Mouse (Mus musculus) cerebellum, adult 9-10 months (tissue): ENCODE data around the gene Txndc11.

ENCODE experiments used
- DNase-seq: peaks from one replicate; pipeline ENCODE4 v3.0.0; 2022

The Txndc11 gene

GRCm38 (mm10) chr16:11104905-11105304 is 29.5 kb downstream of the Txndc11 start:
- DNase-seq, result no peak

GRCm38 (mm10) chr16:11097301-11097700 is 37.1 kb downstream of the Txndc11 start:
- DNase-seq, result no peak

GRCm38 (mm10) chr16:11093717-11094386 is 40.6 kb downstream of the Txndc11 start:
- DNase-seq, result no peak

GRCm38 (mm10) chr16:11092523-11092922 is 41.9 kb downstream of the Txndc11 start:
- no peak for DNase-seq

GRCm38 (mm10) chr16:11092061-11092460 is 42.4 kb downstream of the Txndc11 start:
- DNase-seq, result no peak

GRCm38 (mm10) chr16:11090836-11091570 is 43.4 kb downstream of the Txndc11 start:
- no peak for DNase-seq

- DNase-seq, result peak; percentile 50
Measured at GRCm38 (mm10) chr16:11086856-11087588, 47.4 kb downstream of the Txndc11 start.

GRCm38 (mm10) chr16:11086299-11086698 is 48.2 kb downstream of the Txndc11 start:
- no peak for DNase-seq

- DNase-seq, result no peak
Measured at GRCm38 (mm10) chr16:11084181-11084580, 50.3 kb downstream of the Txndc11 start.

- no peak for DNase-seq
Measured at GRCm38 (mm10) chr16:11078216-11078869, 56.1 kb downstream of the Txndc11 start.

- DNase-seq, result no peak
Measured at GRCm38 (mm10) chr16:11077601-11078201, 56.7 kb downstream of the Txndc11 start.

- DNase-seq, result peak; percentile 58
Measured at GRCm38 (mm10) chr16:11073060-11073459, 61.4 kb downstream of the Txndc11 start.

- no peak for DNase-seq
Measured at GRCm38 (mm10) chr16:11072454-11072853, 62.0 kb downstream of the Txndc11 start.

GRCm38 (mm10) chr16:11071887-11072286 is 62.6 kb downstream of the Txndc11 start:
- DNase-seq, result no peak

GRCm38 (mm10) chr16:11071176-11071575 is 63.3 kb downstream of the Txndc11 start:
- peak; percentile 94 for DNase-seq

GRCm38 (mm10) chr16:11069710-11070420 is 64.6 kb downstream of the Txndc11 start:
- DNase-seq, result peak; percentile 32

- no peak for DNase-seq
Measured at GRCm38 (mm10) chr16:11069271-11069670, 65.2 kb downstream of the Txndc11 start.

- DNase-seq, result no peak
Measured at GRCm38 (mm10) chr16:11068666-11069065, 65.8 kb downstream of the Txndc11 start.

GRCm38 (mm10) chr16:11066833-11067191 is 67.6 kb downstream of the Txndc11 start:
- DNase-seq, result peak; percentile 77

- peak; percentile 97 for DNase-seq
Measured at GRCm38 (mm10) chr16:11066029-11066832, 68.2 kb downstream of the Txndc11 start, which contains the start of gene Litaf. Gene Litaf, minus strand, starts transcription at chr16:11066157.

GRCm38 (mm10) chr16:11065431-11065830 is 69.0 kb downstream of the Txndc11 start:
- peak; percentile 46 for DNase-seq
